Mouse (Mus musculus): ENCODE results near the gene Hnf4a. TPM values are rescaled to one million over a fixed set of nuclear protein-coding genes. Genes with fewer than 3 reads are reported as not detected.

Hnf4a gene
- polyA plus RNA-seq, 1 experiment from 2014 or later = not detected

DNA sequence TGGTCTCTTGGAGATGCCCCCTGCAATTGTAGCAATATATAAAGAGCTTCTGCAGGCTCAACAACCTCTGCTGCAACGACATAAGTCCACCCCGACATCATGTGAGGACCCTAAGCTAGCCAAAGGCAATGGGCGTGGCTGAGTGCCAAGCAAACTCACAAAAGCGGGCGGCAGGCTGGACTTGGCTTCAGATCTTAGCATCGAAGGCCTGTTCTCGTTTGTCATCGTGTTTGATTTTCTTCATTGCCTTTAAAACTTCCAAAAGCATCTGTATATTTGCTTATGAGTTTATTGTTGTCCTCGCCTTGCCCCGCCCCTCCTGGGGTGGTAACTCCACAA lies 77.4 kb downstream of the Hnf4a start:
- Histone ChIP-seq H3K4me2 (ENCODE audit: low read depth, severe bottlenecking) (no peak overlapping the region), H3K4me1 (ENCODE audit: control insufficient read depth, insufficient read depth, low read length) (no peaks in the 10 kb centered on the region), H3K9ac (ENCODE audit: low read length) (no peak overlapping the region), H3K4me3 (ENCODE audit: low read depth, low read length) (no peak overlapping the region), H3K27me3 (ENCODE audit: control insufficient read depth, insufficient read depth, low read length) (no peaks in the 10 kb centered on the region), H3K27ac (replicated peaks; ENCODE audit: low read depth, low read length) (no peak overlapping the region), H3K9me3 (ENCODE audit: control insufficient read depth, low read length) (no peaks in the 10 kb centered on the region), H3K36me3 (ENCODE audit: control insufficient read depth, insufficient read depth, low read length) (no peaks in the 10 kb centered on the region)
- DNase-seq (ENCODE audit: low spot score) = no peak
- ATAC-seq (ENCODE audit: insufficient number of reproducible peaks, low FRiP score, low TSS enrichment, low read depth) = no peak
- 84% methylated on average over 10 of the region's 10 CpGs for WGBS

DNA sequence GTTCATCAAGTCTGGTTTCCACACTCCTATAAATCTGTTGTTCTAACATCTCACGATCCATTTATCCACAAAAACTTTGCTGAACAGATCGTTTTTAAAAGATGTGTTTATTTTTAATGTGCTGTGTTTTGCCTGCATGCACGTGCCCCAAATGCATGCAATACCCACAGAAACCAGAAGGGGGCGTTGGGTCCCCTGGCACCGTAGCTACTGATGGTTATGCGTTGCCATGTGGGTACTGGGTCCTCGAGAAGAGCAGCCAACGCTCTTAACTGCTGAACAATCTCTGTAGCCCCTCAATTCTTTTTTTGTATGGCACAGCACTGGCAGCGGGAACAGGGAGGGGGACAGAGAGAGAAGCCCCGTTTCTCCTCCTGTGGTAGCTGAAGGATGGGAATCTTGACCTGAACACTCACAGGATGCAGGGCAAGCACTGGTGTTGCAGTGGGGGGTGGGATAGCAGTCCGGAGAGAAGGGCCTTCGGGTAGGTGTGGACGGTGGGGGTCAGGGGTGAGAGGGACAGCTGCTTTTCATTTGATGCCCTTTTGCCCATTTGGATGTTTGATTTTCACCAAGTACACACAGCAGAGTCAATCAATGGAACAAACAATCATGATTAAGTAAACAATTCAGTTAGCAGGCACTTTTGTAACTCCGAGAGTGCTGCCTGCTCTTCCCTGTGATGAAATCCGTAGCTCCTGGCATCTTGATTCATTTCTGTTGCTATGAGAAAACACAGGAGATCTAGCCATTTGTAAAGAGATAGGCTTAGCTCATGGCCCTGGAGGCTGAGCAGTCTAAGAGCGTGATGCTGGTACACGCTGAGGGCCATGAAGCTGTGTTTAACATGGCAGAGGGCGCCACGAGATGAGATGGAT lies 80.0 kb downstream of the Hnf4a start:
- Histone ChIP-seq H3K27ac (replicated peaks; ENCODE audit: low read depth, low read length) (no peak overlapping the region), H3K4me1 (ENCODE audit: control insufficient read depth, insufficient read depth, low read length) (no peaks in the 10 kb centered on the region), H3K4me3 (ENCODE audit: low read depth, low read length) (no peak overlapping the region), H3K27me3 (ENCODE audit: control insufficient read depth, insufficient read depth, low read length) (no peaks in the 10 kb centered on the region), H3K4me2 (ENCODE audit: low read depth, severe bottlenecking) (no peak overlapping the region), H3K9ac (ENCODE audit: low read length) (no peak overlapping the region), H3K36me3 (ENCODE audit: control insufficient read depth, insufficient read depth, low read length) (no peaks in the 10 kb centered on the region), H3K9me3 (ENCODE audit: control insufficient read depth, low read length) (no peaks in the 10 kb centered on the region)
- ATAC-seq (ENCODE audit: insufficient number of reproducible peaks, low FRiP score, low TSS enrichment, low read depth) (no peak), DNase-seq (ENCODE audit: low spot score) (peak; percentile 72)
- WGBS = 44% methylated on average over 19 of the region's 19 CpGs

DNA sequence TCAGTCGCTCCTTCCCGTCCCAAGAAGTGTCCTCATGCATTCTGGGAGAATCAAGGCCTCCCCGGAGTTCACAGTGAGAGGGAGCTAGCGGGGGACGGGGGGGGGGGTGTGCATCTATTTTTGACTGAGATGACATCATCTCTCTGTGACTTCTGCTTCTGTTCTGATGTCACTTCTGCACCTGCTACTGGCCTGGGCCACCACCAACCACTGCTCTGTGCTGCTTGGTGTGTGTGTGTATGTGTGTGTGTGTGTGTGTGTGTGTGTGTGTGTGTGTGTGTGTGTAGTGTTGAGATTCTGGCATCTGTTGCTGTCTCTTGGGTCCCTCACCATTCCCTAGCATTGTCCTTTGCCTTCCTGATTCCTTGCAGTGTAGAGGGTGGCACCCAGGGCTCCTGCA lies 80.9 kb downstream of the Hnf4a start:
- Histone ChIP-seq H3K4me3 (ENCODE audit: low read depth, low read length) (no peak overlapping the region), H3K27me3 (ENCODE audit: control insufficient read depth, insufficient read depth, low read length) (no peaks in the 10 kb centered on the region), H3K4me1 (ENCODE audit: control insufficient read depth, insufficient read depth, low read length) (no peaks in the 10 kb centered on the region), H3K36me3 (ENCODE audit: control insufficient read depth, insufficient read depth, low read length) (no peaks in the 10 kb centered on the region), H3K27ac (replicated peaks; ENCODE audit: low read depth, low read length) (no peak overlapping the region), H3K9ac (ENCODE audit: low read length) (no peak overlapping the region), H3K9me3 (ENCODE audit: control insufficient read depth, low read length) (no peaks in the 10 kb centered on the region), H3K4me2 (ENCODE audit: low read depth, severe bottlenecking) (no peak overlapping the region)
- no peak for ATAC-seq (ENCODE audit: insufficient number of reproducible peaks, low FRiP score, low TSS enrichment, low read depth)
- WGBS = 84% methylated on average over 5 of the region's 5 CpGs
- no peak for DNase-seq (ENCODE audit: low spot score)

DNA sequence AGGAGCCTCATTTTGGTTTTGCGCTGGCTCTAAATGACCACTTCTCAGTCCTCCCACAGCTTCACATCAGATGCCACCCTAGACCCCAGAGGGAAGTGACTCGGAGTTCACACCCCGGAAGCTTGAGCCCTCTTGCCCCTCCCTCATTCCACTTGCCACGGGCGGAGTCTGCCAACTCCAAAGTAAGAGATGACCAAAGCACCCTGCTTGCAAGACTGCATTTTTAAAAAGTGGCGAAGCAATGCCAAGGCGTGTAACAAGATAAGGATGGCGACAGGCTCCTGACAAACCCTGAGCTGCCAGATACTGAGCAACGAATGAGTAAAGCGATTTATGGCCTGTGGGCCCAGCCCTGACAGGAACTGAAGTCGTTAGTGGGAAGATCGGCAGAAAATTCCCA lies 83.6 kb downstream of the Hnf4a start:
- Histone ChIP-seq H3K4me2 (ENCODE audit: low read depth, severe bottlenecking) (no peak overlapping the region), H3K4me3 (ENCODE audit: low read depth, low read length) (no peak overlapping the region), H3K36me3 (ENCODE audit: control insufficient read depth, insufficient read depth, low read length) (no peaks in the 10 kb centered on the region), H3K4me1 (ENCODE audit: control insufficient read depth, insufficient read depth, low read length) (no peaks in the 10 kb centered on the region), H3K27ac (replicated peaks; ENCODE audit: low read depth, low read length) (no peak overlapping the region), H3K9me3 (ENCODE audit: control insufficient read depth, low read length) (no peaks in the 10 kb centered on the region), H3K9ac (ENCODE audit: low read length) (no peak overlapping the region), H3K27me3 (ENCODE audit: control insufficient read depth, insufficient read depth, low read length) (no peaks in the 10 kb centered on the region)
- ATAC-seq (ENCODE audit: insufficient number of reproducible peaks, low FRiP score, low TSS enrichment, low read depth) = no peak
- no peak for DNase-seq (ENCODE audit: low spot score)
- 61% methylated on average over 12 of the region's 12 CpGs for WGBS

DNA sequence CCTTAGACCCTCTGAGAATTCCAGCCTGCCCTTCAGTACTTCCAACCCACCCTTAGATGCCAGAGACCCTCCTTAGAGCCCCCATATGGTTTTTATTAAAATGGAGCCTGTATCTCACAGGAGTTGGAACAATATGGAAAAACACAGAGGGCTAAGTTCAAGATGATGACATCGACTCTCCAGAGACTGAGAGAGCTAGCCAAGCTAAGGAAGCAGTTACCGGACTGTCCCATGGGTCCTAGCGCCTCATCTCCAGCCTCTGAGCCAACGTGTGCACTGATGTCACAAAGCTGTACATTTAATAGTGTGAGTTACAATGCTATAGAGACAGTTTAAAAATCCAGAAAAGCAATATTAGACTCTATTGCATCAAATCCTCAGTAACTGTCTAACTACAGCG lies 84.4 kb downstream of the Hnf4a start:
- ATAC-seq (ENCODE audit: insufficient number of reproducible peaks, low FRiP score, low TSS enrichment, low read depth) = no peak

DNA sequence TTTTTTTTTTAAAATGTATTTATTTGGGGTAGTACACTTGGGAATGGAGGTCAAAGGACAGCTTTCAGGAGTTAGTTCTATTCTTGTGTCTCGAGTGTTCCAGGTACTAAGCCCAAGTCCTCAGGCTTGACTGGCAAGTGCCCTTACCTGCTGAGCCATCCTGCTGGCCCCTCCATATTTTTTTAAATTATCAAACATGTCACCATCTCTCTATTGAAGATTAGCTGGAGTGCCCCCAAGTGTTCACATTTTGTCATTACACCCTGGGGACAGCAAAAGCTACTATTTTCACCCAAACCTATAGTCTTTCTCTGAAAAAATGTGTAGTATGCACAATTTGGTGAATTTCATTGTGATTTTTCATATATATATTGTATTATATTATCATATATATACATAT lies 85.5 kb downstream of the Hnf4a start:
- 92% methylated on average over 1 of the region's 1 CpGs for WGBS
- H3K9me3 ChIP-seq (ENCODE audit: control insufficient read depth, low read length) = no peaks in the 10 kb centered on the region
- DNase-seq (ENCODE audit: low spot score) = peak; percentile 31

More for the DNA sequence above, 84.4 kb downstream of the Hnf4a start:
- Histone ChIP-seq H3K9ac (ENCODE audit: low read length) (no peak overlapping the region), H3K27me3 (ENCODE audit: control insufficient read depth, insufficient read depth, low read length) (no peaks in the 10 kb centered on the region), H3K36me3 (ENCODE audit: control insufficient read depth, insufficient read depth, low read length) (no peaks in the 10 kb centered on the region), H3K4me3 (ENCODE audit: low read depth, low read length) (no peak overlapping the region), H3K4me1 (ENCODE audit: control insufficient read depth, insufficient read depth, low read length) (no peaks in the 10 kb centered on the region), H3K27ac (replicated peaks; ENCODE audit: low read depth, low read length) (no peak overlapping the region), H3K4me2 (ENCODE audit: low read depth, severe bottlenecking) (no peak overlapping the region), H3K9me3 (ENCODE audit: control insufficient read depth, low read length) (no peaks in the 10 kb centered on the region)
- DNase-seq (ENCODE audit: low spot score) = no peak
- WGBS = 69% methylated on average over 5 of the region's 5 CpGs

DNA sequence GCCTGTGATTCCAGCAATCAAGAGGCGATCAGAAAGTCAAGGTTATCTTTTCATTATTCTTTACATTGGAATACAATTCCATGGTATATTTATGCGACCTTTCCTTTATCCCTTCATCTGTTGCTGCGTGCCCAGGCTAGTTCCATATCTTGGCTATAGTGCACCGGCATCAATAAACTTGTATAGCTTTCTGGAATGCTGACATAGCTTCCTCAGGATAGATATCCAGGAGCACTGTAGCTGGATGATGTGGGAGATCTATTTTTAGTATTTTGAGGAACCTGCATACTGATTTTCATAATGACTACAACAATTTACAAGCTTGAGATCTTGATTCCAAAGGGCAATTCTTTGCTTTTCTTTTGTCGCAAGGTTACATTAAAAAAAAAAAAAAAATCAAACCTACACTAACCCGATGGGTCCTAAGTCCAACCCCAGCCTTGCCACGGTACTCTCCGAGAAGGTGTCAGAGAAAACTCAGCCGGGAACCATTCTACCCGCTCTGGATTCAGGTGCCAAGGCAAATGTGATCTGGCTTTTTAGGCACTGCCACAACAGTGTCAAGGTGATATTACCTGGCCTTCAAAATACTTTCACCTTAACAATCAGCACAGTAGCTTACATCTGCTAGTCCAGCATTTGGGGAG lies 87.2 kb downstream of the Hnf4a start:
- Histone ChIP-seq H3K4me2 (ENCODE audit: low read depth, severe bottlenecking) (no peak overlapping the region), H3K27me3 (ENCODE audit: control insufficient read depth, insufficient read depth, low read length) (no peaks in the 10 kb centered on the region), H3K9me3 (ENCODE audit: control insufficient read depth, low read length) (no peaks in the 10 kb centered on the region), H3K36me3 (ENCODE audit: control insufficient read depth, insufficient read depth, low read length) (no peaks in the 10 kb centered on the region), H3K27ac (replicated peaks; ENCODE audit: low read depth, low read length) (no peak overlapping the region), H3K4me3 (ENCODE audit: low read depth, low read length) (no peak overlapping the region), H3K4me1 (ENCODE audit: control insufficient read depth, insufficient read depth, low read length) (no peaks in the 10 kb centered on the region), H3K9ac (ENCODE audit: low read length) (no peak overlapping the region)
- no peak for ATAC-seq (ENCODE audit: insufficient number of reproducible peaks, low FRiP score, low TSS enrichment, low read depth)
- no peak for DNase-seq (ENCODE audit: low spot score)
- WGBS = 89% methylated on average over 10 of the region's 10 CpGs

More for the DNA sequence above, 85.5 kb downstream of the Hnf4a start:
- H3K27me3 ChIP-seq (ENCODE audit: control insufficient read depth, insufficient read depth, low read length) = no peaks in the 10 kb centered on the region
- no peak overlapping the region for H3K9ac ChIP-seq (ENCODE audit: low read length)
- no peaks in the 10 kb centered on the region for H3K36me3 ChIP-seq (ENCODE audit: control insufficient read depth, insufficient read depth, low read length)
- no peak overlapping the region for H3K27ac ChIP-seq (replicated peaks; ENCODE audit: low read depth, low read length)
- ATAC-seq (ENCODE audit: insufficient number of reproducible peaks, low FRiP score, low TSS enrichment, low read depth) = no peak
- H3K4me2 ChIP-seq (ENCODE audit: low read depth, severe bottlenecking) = no peak overlapping the region
- H3K4me3 ChIP-seq (ENCODE audit: low read depth, low read length) = no peak overlapping the region
- no peaks in the 10 kb centered on the region for H3K4me1 ChIP-seq (ENCODE audit: control insufficient read depth, insufficient read depth, low read length)

DNA sequence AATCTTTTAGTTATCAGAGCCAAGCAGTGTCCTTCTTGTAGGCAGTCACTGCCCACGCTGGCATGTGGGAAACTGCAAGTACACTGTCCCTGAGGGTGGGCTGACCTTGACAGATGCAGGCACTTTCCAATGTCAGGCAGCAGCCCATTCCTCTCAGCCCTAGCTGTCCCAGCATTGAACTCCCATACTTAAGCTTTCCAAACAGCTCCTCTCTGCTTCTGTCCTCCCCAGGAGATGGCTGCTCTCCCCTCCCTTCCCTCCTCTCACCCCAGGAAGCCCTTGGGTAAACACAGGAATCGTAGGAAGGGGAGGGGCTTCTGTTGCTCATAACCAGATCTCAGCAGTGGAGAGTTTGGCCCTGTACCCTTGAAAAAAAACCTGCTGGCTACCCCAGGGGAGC lies 88.5 kb downstream of the Hnf4a start:
- Histone ChIP-seq H3K9ac (ENCODE audit: low read length) (no peak overlapping the region), H3K4me3 (ENCODE audit: low read depth, low read length) (no peak overlapping the region), H3K4me1 (ENCODE audit: control insufficient read depth, insufficient read depth, low read length) (no peaks in the 10 kb centered on the region), H3K36me3 (ENCODE audit: control insufficient read depth, insufficient read depth, low read length) (no peaks in the 10 kb centered on the region), H3K27me3 (ENCODE audit: control insufficient read depth, insufficient read depth, low read length) (no peaks in the 10 kb centered on the region), H3K9me3 (ENCODE audit: control insufficient read depth, low read length) (no peaks in the 10 kb centered on the region), H3K27ac (replicated peaks; ENCODE audit: low read depth, low read length) (no peak overlapping the region), H3K4me2 (ENCODE audit: low read depth, severe bottlenecking) (no peak overlapping the region)
- ATAC-seq (ENCODE audit: insufficient number of reproducible peaks, low FRiP score, low TSS enrichment, low read depth) (no peak), DNase-seq (ENCODE audit: low spot score) (no peak)
- 13% methylated on average over 2 of the region's 2 CpGs for WGBS

All from limb, embryonic 11.5 days (tissue).